Mouse (Mus musculus) thymus, adult 2 months (tissue): ENCODE results near the gene RPS10-NUDT3. TPM values are rescaled to one million over a fixed set of nuclear protein-coding genes. Genes with fewer than 3 reads are reported as not detected.

Source experiments
- DNase-seq: peaks from one replicate; pipeline ENCODE4 v3.0.0; 2021
- H3K27ac ChIP-seq: fragments of 200-500 bp; 2 replicates; pipeline ENCODE4 v1.5.1; 2012; ENCODE audit warnings: low read length, control low read depth; ENCODE audit not compliant: control insufficient read depth, insufficient read depth
- H3K27me3 ChIP-seq: fragments of 200-500 bp; 2 replicates; pipeline ENCODE4 v1.6.1; 2012; ENCODE audit warnings: mild to moderate bottlenecking, low read length, moderate library complexity, mixed read lengths; ENCODE audit not compliant: control insufficient read depth, insufficient read depth
- H3K36me3 ChIP-seq: fragments of 200-500 bp; 2 replicates; pipeline ENCODE4 v1.6.1; 2012; ENCODE audit warnings: mild to moderate bottlenecking, low read length, moderate library complexity; ENCODE audit not compliant: control insufficient read depth, insufficient read depth
- H3K4me1 ChIP-seq: fragments of 200-500 bp; replicated peaks from 2 replicates; pipeline ENCODE4 v1.6.1; 2012; ENCODE audit warnings: low read length; ENCODE audit not compliant: control insufficient read depth, insufficient read depth
- H3K4me3 ChIP-seq: fragments of 200-500 bp; 2 replicates; pipeline ENCODE4 v1.5.1; 2012; ENCODE audit warnings: mild to moderate bottlenecking, low read length, control low read depth, moderate library complexity; ENCODE audit not compliant: control insufficient read depth, insufficient read depth
- CTCF ChIP-seq: fragments of 200-500 bp; IDR thresholded peaks from 2 replicates; pipeline ENCODE4 v1.5.1; 2012; ENCODE audit warnings: mild to moderate bottlenecking, control low read depth, low read length, moderate library complexity, borderline replicate concordance; ENCODE audit not compliant: control insufficient read depth, poor library complexity, insufficient read depth; ENCODE audit errors: extremely low read depth
- POLR2A ChIP-seq: fragments of 200-500 bp; IDR thresholded peaks from 2 replicates; pipeline ENCODE4 v1.6.1; 2012; ENCODE audit warnings: mild to moderate bottlenecking, low read length, control low read depth, moderate library complexity; ENCODE audit not compliant: control insufficient read depth, poor library complexity, insufficient read depth; ENCODE audit errors: extremely low read depth
- WGBS: fragments of 180-500 bp; shearing (Covaris S2); methylation state at CpG from one replicate; pipeline ENCODE4 v1.1.7; 2018; 5-methylcytosine and 5-hydroxymethylcytosine counted together
- polyA plus RNA-seq: library from polyadenylated mRNA; depleted of rRNA; stranded (reverse); fragments of >200 nt; gene quantifications from 2 replicates; pipeline ENCODE4 v1.2.3, GENCODE M21; 2012; rRNA removed

The RPS10-NUDT3 gene
- polyA plus RNA-seq: not detected in 2 replicates

DNA sequence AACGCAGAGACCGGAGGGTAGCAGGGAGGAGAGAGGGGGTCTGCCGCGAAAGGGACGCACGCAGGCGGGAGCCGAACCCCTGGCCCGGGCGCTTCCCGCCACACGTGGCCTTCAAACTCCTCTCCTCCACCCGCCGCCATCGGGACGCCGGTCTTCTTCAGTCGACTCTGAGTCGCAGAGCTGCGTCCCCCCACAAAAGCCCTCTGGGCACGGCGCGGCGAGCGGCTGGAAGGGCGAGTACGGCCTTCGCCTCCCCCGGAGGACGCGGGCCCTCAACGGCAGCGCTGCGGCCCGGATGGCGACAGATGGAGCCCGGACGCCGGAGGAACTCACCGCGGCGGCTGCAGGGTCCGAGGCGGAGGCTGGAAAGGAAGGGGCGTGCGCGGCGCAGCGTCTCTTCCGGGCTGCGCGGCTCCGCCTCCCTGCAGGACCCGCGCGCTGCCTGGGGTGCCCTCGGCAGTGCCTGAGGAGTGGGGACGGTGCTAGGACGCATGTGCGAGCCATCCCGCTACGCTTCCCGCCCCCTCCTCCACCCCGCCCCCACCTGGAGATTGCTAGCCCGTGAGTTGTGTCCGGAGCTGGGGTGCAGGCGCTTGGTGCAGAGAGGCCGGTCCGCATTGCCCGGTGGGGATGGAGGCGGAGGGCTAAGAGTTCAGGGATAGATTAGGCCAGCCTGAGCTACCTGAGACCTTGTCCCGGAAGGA lies at the start of gene RPS10-NUDT3:
Gene RPS10-NUDT3 (minus strand): TSS at position 352 of the 704 bp plus-strand sequence.
- no peaks in the 10 kb centered on the region for H3K27me3 ChIP-seq
- H3K36me3 ChIP-seq: peaks cover 38% of the 10 kb centered on the region
- under 1% methylated on average over 72 of the region's 72 CpGs for WGBS
- H3K4me3 ChIP-seq: peak within 1 kb of the TSS; percentile 69
- DNase-seq: peak; percentile 89
- H3K27ac ChIP-seq: peak within 1 kb of the TSS; percentile 16; the same call in 1 of the 2 replicates
- TF ChIP-seq POLR2A (peak; percentile 90), CTCF (no peak)
- peaks cover 15% of the 10 kb centered on the region for H3K4me1 ChIP-seq

DNA sequence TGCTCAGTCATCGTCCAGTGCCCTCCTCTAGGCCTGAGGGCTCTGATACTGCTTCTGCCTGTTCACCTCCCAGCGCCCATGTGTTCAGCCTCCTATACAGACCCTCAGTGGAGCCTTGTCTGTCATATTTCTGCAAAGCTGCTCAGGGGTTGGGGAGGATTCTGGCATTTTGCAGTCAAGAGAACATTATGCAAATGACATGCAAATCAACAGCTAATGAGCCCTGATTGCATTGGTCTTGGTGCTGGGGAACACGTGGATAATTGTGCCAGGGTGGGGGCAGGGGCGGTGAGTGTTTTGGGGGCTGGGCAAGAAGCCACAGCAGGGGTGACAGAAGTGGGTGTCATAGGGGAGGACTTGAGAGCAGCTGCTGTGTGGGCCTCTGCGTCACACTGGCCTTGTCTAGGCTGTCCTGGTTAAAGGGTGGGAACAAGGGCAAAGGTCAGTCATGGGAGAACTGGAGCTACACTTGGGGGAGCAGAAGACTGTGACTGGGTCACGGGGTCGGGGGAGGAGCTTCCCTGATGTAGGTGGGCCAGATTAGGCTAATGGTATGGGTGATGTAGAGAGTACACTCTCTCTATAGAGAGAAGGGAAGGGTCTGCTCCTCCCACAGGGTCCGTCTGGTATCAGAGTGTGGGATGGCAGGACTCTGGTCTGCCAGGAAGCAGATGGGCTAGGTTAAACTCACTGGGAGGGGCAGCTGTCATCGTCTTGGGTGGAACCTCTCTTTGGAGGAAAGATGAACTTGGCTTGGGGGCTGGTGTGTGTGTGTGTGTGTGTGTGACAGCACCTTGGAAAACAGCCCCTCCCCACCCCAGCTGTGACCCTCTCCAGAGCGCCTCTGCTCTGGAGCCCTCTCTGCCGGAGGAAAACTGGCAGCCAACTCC lies 44.1 kb upstream of the RPS10-NUDT3 start:
- WGBS: 76% methylated on average over 11 of the region's 11 CpGs
- H3K36me3 ChIP-seq: no peaks in the 10 kb centered on the region
- H3K27ac ChIP-seq: no peak overlapping the region
- no peak overlapping the region for H3K4me3 ChIP-seq
- no peak for TF ChIP-seq POLR2A
- no peak for TF ChIP-seq CTCF
- no peaks in the 10 kb centered on the region for H3K4me1 ChIP-seq
- no peak for DNase-seq
- H3K27me3 ChIP-seq: no peaks in the 10 kb centered on the region; the same call in 1 of the 2 replicates

DNA sequence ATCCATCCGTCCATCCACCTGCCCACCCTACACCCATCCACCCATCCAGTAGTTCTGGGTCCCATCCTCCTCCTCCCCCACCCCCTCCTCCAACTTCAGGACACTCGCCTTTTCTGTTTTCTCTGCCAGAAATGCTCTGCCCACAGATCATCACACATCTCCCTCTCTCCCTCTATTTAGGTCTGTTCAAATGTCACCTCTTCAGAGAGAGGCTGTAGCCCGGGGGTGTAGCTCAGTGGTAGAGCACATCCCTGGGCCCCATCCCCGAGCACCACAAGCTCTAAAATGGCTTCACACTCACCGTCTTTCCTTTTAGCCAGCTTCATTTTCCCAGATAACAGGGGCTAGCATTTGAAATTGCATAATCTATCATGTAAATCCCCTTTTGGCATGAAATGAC lies 42.7 kb upstream of the RPS10-NUDT3 start:
- Histone ChIP-seq H3K4me1 (no peaks in the 10 kb centered on the region), H3K4me3 (no peak overlapping the region), H3K27me3 (no peaks in the 10 kb centered on the region), H3K36me3 (no peaks in the 10 kb centered on the region), H3K27ac (no peak overlapping the region)
- TF ChIP-seq POLR2A (no peak), CTCF (no peak)
- no peak for DNase-seq
- WGBS: 93% methylated on average over 5 of the region's 5 CpGs

DNA sequence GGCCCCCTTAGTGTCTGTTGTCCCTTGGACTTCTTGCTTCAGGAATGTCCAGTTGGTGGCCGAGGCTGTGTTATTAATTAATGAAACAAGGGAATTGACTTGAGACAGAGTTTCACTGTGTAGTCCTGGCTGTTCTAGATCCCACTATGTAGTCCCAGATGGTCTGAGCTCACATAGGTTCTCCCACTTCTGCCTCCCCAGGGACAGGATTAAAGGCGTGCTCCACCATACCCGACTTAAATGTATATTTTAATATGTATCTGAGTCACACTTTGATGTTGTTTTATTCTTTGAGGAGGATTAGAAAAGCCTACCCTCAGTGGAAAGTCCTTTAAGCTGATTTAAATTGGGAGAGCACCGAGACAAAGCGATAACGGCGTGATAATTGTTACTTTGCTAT lies 41.2 kb upstream of the RPS10-NUDT3 start:
- H3K4me3 ChIP-seq: no peak overlapping the region
- 93% methylated on average over 7 of the region's 7 CpGs for WGBS
- no peaks in the 10 kb centered on the region for H3K27me3 ChIP-seq
- H3K4me1 ChIP-seq: no peaks in the 10 kb centered on the region
- TF ChIP-seq POLR2A (no peak), CTCF (no peak)
- H3K27ac ChIP-seq: no peak overlapping the region
- no peaks in the 10 kb centered on the region for H3K36me3 ChIP-seq
- no peak for DNase-seq

DNA sequence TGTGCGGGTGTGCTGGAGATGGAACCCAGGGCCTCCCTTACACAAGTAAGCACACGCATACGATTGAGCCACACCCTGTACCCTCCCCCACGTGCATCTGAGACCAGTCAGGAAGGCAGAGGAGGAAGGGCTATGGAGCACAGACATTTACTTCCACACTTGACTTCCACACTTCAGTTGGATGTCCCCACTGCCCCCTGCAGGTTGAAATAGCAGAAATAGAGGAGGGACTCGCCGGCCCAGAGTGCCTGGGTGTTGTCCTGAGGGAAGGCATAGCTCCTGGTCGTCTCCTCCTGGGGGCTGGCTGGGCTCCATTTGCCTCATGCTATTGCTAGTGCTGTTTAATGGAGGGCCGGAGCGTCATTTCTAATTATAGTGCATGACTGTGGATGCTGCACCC lies 40.4 kb upstream of the RPS10-NUDT3 start:
- H3K4me1 ChIP-seq: no peaks in the 10 kb centered on the region
- H3K27ac ChIP-seq: no peak overlapping the region
- no peak overlapping the region for H3K4me3 ChIP-seq
- no peaks in the 10 kb centered on the region for H3K27me3 ChIP-seq
- 65% methylated on average over 9 of the region's 9 CpGs for WGBS
- TF ChIP-seq POLR2A (no peak), CTCF (no peak)
- no peak for DNase-seq
- H3K36me3 ChIP-seq: no peaks in the 10 kb centered on the region

DNA sequence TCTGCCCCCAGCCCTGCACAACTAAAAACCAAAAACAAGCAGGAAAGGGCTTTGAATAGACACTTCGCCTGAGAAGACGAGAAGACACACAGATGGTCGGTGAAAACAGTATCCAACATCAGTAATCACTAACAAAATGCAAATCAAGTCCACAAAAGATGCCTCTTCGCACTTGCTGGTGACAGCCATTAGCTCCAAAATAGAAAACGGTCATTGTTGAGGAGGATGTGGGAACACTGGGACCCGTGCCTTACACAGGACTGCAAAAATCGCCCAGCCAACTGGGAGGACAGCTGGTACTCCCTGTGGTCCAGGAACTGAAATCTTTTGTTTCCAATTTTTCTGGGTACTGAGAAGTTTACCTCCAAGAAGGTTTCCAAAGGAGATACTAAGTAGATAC lies 38.9 kb upstream of the RPS10-NUDT3 start:
- no peaks in the 10 kb centered on the region for H3K4me1 ChIP-seq
- no peak for TF ChIP-seq CTCF
- TF ChIP-seq POLR2A: no peak
- H3K27ac ChIP-seq: no peak overlapping the region
- DNase-seq: no peak
- no peak overlapping the region for H3K4me3 ChIP-seq
- no peaks in the 10 kb centered on the region for H3K27me3 ChIP-seq
- H3K36me3 ChIP-seq: no peaks in the 10 kb centered on the region
- 90% methylated on average over 7 of the region's 7 CpGs for WGBS

DNA sequence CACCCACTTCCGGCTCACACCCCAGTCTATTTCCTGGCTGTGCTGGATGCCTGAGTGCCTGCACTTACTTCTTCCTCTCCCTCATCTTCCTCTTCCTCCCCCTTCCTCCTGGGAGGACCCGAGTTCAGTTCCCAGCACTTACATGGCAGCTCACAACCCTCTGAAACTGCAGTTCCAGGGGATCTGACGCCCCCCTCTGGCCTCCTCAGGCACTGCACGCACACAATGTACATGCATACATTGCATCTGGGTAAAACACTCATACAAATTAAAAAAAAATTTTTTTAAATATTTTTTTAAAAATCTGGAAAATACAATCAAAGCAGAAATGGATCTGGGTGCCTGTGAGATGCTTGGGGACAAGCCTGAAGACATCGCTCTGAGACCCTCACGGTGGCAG lies 36.7 kb upstream of the RPS10-NUDT3 start:
- Histone ChIP-seq H3K36me3 (no peaks in the 10 kb centered on the region), H3K27me3 (no peaks in the 10 kb centered on the region), H3K4me1 (no peaks in the 10 kb centered on the region), H3K4me3 (no peak overlapping the region), H3K27ac (no peak overlapping the region)
- DNase-seq: no peak
- no peak; the same call in 1 of the 2 replicates for TF ChIP-seq CTCF
- no peak for TF ChIP-seq POLR2A
- WGBS: 82% methylated on average over 6 of the region's 6 CpGs
